Mouse (Mus musculus) frontal cortex, postnatal 10 days (tissue): ENCODE results near the gene Hs3st3b1.

ENCODE experiments used
- DNase-seq, 2 experiments: peaks; one replicate each; pipeline ENCODE4 v3.0.0; 2022; ENCODE audit warnings: low spot score in 2 of 2, mixed read lengths in 1 of 2

The Hs3st3b1 gene

DNA sequence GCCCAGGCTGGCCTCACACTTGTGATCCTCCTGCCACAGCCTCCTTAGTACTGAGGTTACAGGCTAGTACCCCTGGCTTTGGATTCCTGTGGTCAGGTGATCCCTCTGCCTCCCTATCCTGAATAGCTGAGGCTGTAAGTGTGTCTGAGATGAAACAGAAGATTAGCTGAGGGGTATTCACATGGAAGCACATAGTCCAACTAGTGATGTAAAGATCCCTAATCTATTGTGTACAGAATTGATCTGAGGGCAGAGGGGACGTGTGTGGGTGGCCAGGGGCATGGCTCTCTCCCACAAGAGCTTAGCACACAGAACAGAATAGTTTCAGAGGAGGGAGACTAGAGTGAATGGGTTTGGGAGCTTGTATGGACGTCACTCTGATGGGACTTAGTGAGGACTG lies 41.8 kb downstream of the Hs3st3b1 start:
- DNase-seq, result no peak

DNA sequence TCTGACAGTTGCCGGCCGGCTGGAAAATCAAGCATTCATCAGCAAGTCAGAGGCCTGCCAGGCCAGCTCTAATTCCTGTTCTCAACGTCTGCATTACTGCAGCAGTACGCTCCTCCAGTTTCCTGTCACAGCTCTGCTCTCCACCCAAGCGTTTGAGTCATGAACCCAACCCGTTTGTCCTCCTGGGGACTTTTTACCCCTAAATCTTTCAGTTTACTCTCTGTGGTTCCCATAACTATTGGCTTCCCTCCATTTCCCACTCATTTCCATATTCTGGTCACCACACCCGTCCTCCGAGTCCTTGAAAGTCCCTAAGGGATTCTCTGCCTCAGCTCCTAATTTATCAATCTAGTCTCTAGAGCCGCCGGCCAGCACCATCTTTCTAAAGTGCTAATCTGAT lies 42.8 kb downstream of the Hs3st3b1 start:
- no peak for DNase-seq

DNA sequence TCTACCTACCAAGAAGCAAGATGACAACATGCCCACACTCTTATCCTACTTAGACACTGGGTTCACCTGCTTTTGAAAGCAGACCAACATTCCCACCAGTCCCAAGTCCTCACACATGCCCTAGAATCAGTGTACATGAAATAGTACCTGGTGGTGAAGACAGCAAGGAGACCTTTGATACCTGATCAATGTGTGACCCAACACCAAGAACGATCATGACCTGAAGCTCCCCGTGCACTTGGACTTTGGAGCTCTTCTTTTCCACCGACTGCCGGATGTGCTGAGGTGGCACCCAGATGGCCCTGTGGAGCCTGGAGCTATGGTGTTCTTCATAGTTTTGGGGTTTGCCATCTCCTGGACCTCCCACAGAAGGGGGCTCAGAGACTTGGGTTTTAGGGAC lies 43.5 kb downstream of the Hs3st3b1 start:
- DNase-seq, result no peak

DNA sequence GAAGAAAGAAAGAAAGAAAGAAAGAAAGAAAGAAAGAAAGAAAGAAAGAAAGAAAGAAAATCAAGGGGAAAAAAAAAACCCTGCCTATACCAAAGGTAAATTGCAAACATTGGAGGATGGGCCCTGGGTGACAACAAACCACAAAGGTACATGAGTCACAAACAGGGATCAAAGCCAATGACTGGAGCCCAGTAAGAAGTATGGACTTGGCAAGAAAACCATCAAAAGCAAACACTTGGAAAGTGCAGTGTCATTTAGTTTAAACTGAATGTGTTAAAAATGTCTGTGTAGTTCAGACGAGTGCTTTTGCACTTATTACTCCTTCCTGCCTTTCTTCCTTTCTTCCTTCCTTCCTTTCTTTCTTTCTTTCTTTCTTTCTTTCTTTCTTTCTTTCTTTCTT lies 59.3 kb downstream of the Hs3st3b1 start:
- no peak for DNase-seq

DNA sequence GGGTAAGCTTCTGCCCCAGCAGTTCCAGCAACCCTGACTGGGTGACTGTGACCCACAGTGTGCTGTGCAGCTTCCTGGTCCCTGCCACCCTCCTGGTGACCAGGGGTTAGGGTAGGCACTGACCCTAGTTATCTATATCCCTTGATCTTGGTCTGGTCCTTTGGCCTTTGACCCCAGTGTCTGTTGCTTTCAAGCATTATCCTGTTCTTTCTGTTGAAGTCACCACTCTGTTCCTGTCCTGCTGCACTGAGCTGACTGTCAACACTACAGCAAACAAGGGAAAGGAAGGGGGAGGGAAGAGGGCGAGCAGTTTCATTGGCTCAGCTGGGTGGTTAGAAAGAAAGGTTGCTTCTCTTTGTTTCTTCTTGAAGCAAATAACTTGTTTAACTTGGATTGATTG lies 60.1 kb downstream of the Hs3st3b1 start:
- no peak for DNase-seq

DNA sequence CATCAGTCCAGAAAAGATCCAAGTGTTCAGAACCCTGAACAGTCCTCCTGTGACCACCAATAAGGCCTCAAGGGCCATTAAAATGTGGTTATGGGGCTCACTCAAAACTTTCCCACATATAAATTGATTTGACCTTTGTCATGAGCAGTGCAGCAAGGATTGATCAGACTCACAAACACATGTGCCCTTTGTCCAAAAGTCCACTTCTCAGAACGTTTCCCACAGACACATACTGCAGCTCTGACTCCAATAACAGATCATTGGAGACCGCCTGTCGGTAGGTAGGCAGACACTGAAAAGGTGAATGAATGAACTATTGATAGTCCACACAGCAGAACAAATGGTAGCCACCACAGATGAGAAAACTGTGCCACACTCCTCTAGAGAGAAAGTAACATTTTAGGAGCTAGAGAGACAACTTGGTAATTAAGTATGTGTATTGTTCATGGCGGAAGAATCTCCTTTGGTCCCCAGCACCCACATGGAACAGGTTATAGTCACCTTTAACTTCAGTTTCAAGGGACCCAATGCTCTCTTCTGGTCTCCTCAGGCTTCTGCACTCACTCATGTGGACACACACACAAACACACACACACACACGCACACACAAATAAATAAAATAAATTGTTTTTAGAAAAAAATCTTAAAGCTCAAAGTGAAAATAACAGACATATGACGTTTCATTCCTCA lies 70.9 kb downstream of the Hs3st3b1 start:
- no peak for DNase-seq

DNA sequence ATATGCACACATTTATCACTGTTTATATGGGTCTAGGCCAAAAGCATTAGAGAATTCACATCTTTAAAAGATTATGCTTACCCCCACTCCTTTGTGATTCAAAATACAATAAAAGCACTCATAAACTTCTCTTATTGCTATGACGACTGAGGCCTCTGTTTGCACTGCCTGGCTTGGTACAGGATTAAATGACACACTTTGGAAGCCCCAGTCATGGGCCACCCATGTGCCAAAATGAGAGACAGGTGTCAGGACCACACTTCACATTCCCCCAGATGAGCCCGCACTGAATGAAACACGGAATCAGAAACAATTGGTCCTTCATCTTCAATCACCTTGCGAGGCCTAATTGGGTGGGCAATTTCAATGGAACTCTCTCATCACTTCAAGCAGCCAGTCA lies 71.8 kb downstream of the Hs3st3b1 start:
- no peak for DNase-seq

DNA sequence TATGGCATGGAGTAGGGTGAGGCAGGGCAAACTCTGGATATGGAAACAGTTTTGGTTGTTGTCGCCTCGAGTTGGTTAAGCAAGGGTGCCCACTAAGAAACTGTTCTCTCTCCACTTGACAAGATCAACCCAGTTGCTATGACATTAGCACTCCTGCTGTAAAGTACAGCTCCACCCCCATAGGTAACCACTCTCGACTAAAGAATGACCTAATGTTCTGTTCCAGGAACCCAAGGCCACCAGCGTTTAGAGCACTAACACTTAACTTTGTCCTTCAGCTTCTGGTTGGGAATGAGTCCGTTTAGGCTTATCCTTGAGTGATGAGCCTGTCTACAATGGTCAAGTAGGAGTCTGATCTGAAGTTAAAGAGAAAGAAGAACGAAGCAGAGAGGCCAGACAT lies 76.7 kb downstream of the Hs3st3b1 start:
- no peak for DNase-seq

DNA sequence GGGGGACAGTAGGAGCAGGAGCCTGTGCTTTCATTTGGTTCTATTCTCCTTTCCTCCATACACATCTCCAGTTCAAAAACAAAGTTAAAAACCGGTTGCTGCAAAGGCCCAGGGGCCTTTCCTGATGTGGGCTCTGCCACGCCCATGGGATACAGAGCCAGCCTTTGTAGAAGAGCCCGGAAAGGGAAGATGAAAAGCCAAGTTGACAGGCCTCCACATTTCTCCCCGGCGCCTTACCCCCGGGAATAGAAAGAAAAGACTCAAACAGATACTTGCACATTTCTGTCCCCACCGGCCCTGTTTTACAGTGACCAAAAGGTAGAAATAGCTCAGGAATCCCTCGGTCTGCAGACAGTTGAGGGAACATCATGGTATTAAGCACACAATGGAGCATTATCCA lies 77.4 kb downstream of the Hs3st3b1 start:
- DNase-seq, result no peak

DNA sequence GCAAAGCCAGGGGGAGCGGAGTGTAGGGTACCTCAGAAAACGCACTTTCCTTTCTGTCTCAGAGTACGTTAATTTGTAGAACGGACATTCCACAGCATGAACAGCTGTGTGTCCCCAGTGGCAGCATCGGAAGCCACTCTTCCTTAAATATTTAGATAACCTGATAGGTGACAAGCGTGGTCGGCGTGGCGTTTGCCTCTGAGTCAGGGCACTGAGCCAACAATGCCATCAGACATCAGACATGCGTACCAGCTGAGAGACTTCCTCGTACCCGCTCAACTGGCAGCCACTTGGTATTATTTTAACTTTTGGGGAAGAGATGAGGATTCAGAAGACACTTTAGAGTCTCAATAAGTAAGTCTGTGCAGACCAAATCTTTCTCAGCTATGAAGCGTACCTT lies 84.6 kb downstream of the Hs3st3b1 start:
- DNase-seq, result no peak
